Mouse (Mus musculus): ENCODE measurements at regions not wholly inside any gene's neighbourhood (a gene's known extent, or its start where the extent isn't known, plus 50 kb on each side); places are given as distances from the start of the nearest gene placed in this dataset.
A peak's percentile ranks its signal among the peaks of the same experiment; 100 is the strongest.
"Not testable (repeated sequence)": the region's sequence is repeated elsewhere in the genome, so short reads cannot be mapped to it uniquely, and the experiment has no call there.

GRCm38 (mm10) chr3:4885916-4886315 is 864.7 kb upstream of the Gm8797 start:
- H3K9me3 ChIP-seq (replicated peaks; ENCODE audit: control insufficient read depth, low read length): no peaks in the 10 kb centered on the region
- no peaks in the 10 kb centered on the region for H3K36me3 ChIP-seq (ENCODE audit: control insufficient read depth, insufficient read depth, low read length)
- H3K27ac ChIP-seq (ENCODE audit: low read depth, low read length): no peak overlapping the region
- no peak overlapping the region for H3K4me2 ChIP-seq (ENCODE audit: low read length)
- DNase-seq (ENCODE audit: low spot score) (no peak), ATAC-seq (no peak)
- H3K27me3 ChIP-seq (replicated peaks; ENCODE audit: control insufficient read depth, insufficient read depth, low read length): no peaks in the 10 kb centered on the region
- H3K9ac ChIP-seq (ENCODE audit: low read length): no peak overlapping the region
- H3K4me3 ChIP-seq (ENCODE audit: low read depth, low read length): no peak overlapping the region
- WGBS: 95% methylated on average over 3 of the region's 3 CpGs
- H3K4me1 ChIP-seq (ENCODE audit: control insufficient read depth, insufficient read depth, low read length): no peaks in the 10 kb centered on the region

GRCm38 (mm10) chr3:4893108-4893507 is 857.5 kb upstream of the Gm8797 start:
- Histone ChIP-seq H3K27me3 (replicated peaks; ENCODE audit: control insufficient read depth, insufficient read depth, low read length) (no peaks in the 10 kb centered on the region), H3K4me3 (ENCODE audit: low read depth, low read length) (no peak overlapping the region), H3K4me2 (ENCODE audit: low read length) (no peak overlapping the region), H3K9me3 (replicated peaks; ENCODE audit: control insufficient read depth, low read length) (no peaks in the 10 kb centered on the region), H3K4me1 (ENCODE audit: control insufficient read depth, insufficient read depth, low read length) (no peaks in the 10 kb centered on the region), H3K27ac (ENCODE audit: low read depth, low read length) (no peak overlapping the region), H3K36me3 (ENCODE audit: control insufficient read depth, insufficient read depth, low read length) (no peaks in the 10 kb centered on the region), H3K9ac (ENCODE audit: low read length) (no peak overlapping the region)
- WGBS: 54% methylated on average over 2 of the region's 2 CpGs
- no peak for ATAC-seq
- no peak for DNase-seq (ENCODE audit: low spot score)

DNA sequence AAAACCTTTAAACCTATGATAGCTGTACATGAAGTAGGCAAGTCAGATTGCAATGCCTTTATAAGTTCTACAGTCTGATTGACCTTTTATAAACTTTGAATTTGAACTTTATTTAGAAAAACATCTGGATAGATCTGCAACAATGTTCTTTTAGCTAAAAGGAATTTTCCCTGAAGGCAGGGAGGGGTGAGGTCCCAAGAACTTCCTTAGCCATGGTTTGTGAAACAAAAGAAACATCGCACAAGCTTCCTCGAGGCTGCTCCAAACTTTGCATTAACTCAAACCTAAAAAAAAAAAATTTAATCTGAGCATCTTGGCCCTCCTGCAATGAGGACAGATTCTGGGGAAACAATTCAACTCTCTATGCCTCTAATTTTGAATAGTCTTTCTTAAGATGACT is 854.8 kb upstream of the Gm8797 start:
- no peaks in the 10 kb centered on the region for H3K9me3 ChIP-seq (replicated peaks; ENCODE audit: control insufficient read depth, low read length)
- no peak overlapping the region for H3K4me3 ChIP-seq (ENCODE audit: low read depth, low read length)
- H3K4me1 ChIP-seq (ENCODE audit: control insufficient read depth, insufficient read depth, low read length): no peaks in the 10 kb centered on the region
- ATAC-seq (no peak), DNase-seq (ENCODE audit: low spot score) (no peak)
- no peak overlapping the region for H3K4me2 ChIP-seq (ENCODE audit: low read length)
- no peaks in the 10 kb centered on the region for H3K27me3 ChIP-seq (replicated peaks; ENCODE audit: control insufficient read depth, insufficient read depth, low read length)
- H3K27ac ChIP-seq (ENCODE audit: low read depth, low read length): no peak overlapping the region
- H3K9ac ChIP-seq (ENCODE audit: low read length): no peak overlapping the region
- 72% methylated on average over 2 of the region's 2 CpGs for WGBS
- no peaks in the 10 kb centered on the region for H3K36me3 ChIP-seq (ENCODE audit: control insufficient read depth, insufficient read depth, low read length)

GRCm38 (mm10) chr3:4907556-4907955 is 843.0 kb upstream of the Gm8797 start:
- DNase-seq (ENCODE audit: low spot score); H3K9me3 ChIP-seq (replicated peaks; ENCODE audit: control insufficient read depth, low read length); H3K27ac ChIP-seq (ENCODE audit: low read depth, low read length); H3K4me2 ChIP-seq (ENCODE audit: low read length); H3K4me1 ChIP-seq (ENCODE audit: control insufficient read depth, insufficient read depth, low read length); ATAC-seq; H3K36me3 ChIP-seq (ENCODE audit: control insufficient read depth, insufficient read depth, low read length); H3K9ac ChIP-seq (ENCODE audit: low read length); H3K27me3 ChIP-seq (replicated peaks; ENCODE audit: control insufficient read depth, insufficient read depth, low read length); H3K4me3 ChIP-seq (ENCODE audit: low read depth, low read length): not testable (repeated sequence)
- 92% methylated on average over 2 of the region's 2 CpGs for WGBS

DNA sequence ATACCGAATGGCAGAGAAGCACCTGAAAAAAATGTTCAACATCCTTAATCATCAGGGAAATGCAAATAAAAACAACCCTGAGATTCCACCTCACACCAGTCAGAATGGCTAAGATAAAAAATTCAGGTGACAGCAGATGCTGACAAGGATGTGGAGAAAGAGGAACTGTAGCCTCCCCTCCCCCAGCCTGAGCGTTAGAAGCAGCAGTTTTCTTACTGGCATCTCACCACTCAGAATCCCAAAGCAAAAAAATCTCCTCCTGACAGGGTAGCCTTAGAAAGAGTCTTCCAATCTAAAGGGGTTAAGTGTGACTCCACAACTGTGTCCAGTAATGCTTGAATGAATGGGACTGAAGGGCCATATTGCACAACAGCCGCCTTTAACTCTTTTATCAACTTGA is 819.9 kb upstream of the Gm8797 start:
- not testable (repeated sequence) for H3K4me3 ChIP-seq (ENCODE audit: low read depth, low read length); ATAC-seq; H3K9ac ChIP-seq (ENCODE audit: low read length); H3K27ac ChIP-seq (ENCODE audit: low read depth, low read length); H3K4me1 ChIP-seq (ENCODE audit: control insufficient read depth, insufficient read depth, low read length); H3K27me3 ChIP-seq (replicated peaks; ENCODE audit: control insufficient read depth, insufficient read depth, low read length); DNase-seq (ENCODE audit: low spot score); H3K36me3 ChIP-seq (ENCODE audit: control insufficient read depth, insufficient read depth, low read length); H3K4me2 ChIP-seq (ENCODE audit: low read length); H3K9me3 ChIP-seq (replicated peaks; ENCODE audit: control insufficient read depth, low read length)
- 92% methylated on average over 3 of the region's 3 CpGs for WGBS

DNA sequence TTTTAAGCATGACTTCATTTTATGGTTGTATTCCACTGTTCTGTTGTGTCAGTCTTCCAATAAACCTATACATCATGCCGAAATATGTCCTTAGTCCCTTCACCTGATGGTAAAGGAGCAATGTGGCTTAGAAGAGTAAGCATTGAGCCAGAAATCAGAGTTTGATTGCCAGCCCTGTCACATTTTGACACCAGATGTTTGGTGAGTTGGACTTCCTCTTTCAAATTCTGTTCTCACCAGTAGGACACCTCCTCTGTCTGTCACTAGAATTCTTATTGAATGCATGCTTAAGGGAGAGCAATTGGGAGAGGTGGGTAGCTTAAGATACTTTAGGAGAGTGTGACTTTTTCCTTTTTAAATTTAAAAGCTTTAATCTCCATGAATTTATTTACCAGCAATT is 779.1 kb upstream of the Gm8797 start:
- WGBS: 94% methylated on average over 1 of the region's 1 CpGs
- Histone ChIP-seq H3K4me2 (ENCODE audit: low read length) (no peak overlapping the region), H3K36me3 (ENCODE audit: control insufficient read depth, insufficient read depth, low read length) (no peaks in the 10 kb centered on the region), H3K4me1 (ENCODE audit: control insufficient read depth, insufficient read depth, low read length) (no peaks in the 10 kb centered on the region; the same call in 1 of the 2 replicates), H3K27ac (ENCODE audit: low read depth, low read length) (no peak overlapping the region), H3K9ac (ENCODE audit: low read length) (no peak overlapping the region), H3K27me3 (replicated peaks; ENCODE audit: control insufficient read depth, insufficient read depth, low read length) (no peaks in the 10 kb centered on the region), H3K9me3 (replicated peaks; ENCODE audit: control insufficient read depth, low read length) (no peaks in the 10 kb centered on the region), H3K4me3 (ENCODE audit: low read depth, low read length) (no peak overlapping the region)
- DNase-seq (ENCODE audit: low spot score): no peak
- no peak for ATAC-seq

- Histone ChIP-seq H3K4me2 (ENCODE audit: low read length) (no peak overlapping the region), H3K27ac (ENCODE audit: low read depth, low read length) (no peak overlapping the region), H3K36me3 (ENCODE audit: control insufficient read depth, insufficient read depth, low read length) (no peaks in the 10 kb centered on the region), H3K4me1 (ENCODE audit: control insufficient read depth, insufficient read depth, low read length) (no peaks in the 10 kb centered on the region; the same call in 1 of the 2 replicates), H3K9me3 (replicated peaks; ENCODE audit: control insufficient read depth, low read length) (no peaks in the 10 kb centered on the region), H3K27me3 (replicated peaks; ENCODE audit: control insufficient read depth, insufficient read depth, low read length) (no peaks in the 10 kb centered on the region), H3K9ac (ENCODE audit: low read length) (no peak overlapping the region), H3K4me3 (ENCODE audit: low read depth, low read length) (no peak overlapping the region)
- 0 out of 2 replicates have a peak, but pooled peaks have one; percentile 43 for ATAC-seq
- 83% methylated on average over 3 of the region's 3 CpGs for WGBS
- peak; percentile 28 for DNase-seq (ENCODE audit: low spot score)
Observed at GRCm38 (mm10) chr3:4973278-4973677, 777.3 kb upstream of the Gm8797 start.

- Histone ChIP-seq H3K27ac (ENCODE audit: low read depth, low read length) (no peak overlapping the region), H3K36me3 (ENCODE audit: control insufficient read depth, insufficient read depth, low read length) (no peaks in the 10 kb centered on the region), H3K4me3 (ENCODE audit: low read depth, low read length) (no peak overlapping the region), H3K4me1 (ENCODE audit: control insufficient read depth, insufficient read depth, low read length) (no peaks in the 10 kb centered on the region; the same call in 1 of the 2 replicates), H3K4me2 (ENCODE audit: low read length) (no peak overlapping the region), H3K9me3 (replicated peaks; ENCODE audit: control insufficient read depth, low read length) (no peaks in the 10 kb centered on the region), H3K27me3 (replicated peaks; ENCODE audit: control insufficient read depth, insufficient read depth, low read length) (no peaks in the 10 kb centered on the region), H3K9ac (ENCODE audit: low read length) (no peak overlapping the region)
- no peak for ATAC-seq
- WGBS: 63% methylated on average over 2 of the region's 2 CpGs
- no peak for DNase-seq (ENCODE audit: low spot score)
Observed at GRCm38 (mm10) chr3:4973764-4974163, 776.8 kb upstream of the Gm8797 start.

DNA sequence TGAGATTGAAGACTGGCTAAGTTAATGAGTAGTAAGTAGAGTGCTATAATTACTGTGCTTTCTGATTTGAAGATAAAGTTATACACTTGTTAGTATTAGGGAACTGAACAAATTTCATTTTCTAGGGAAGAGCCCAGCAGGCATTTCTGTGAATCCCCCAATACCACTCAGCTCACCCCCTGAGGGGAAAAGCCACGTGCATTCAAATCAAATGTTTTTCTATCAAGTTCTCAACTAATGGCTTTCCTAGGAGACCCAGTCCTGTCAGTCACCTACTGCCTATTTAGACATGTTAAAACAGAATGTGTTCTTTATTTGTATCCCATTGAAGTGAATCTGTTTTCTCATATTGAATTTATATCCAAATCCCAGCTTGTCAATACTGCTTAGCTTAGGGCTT is 775.9 kb upstream of the Gm8797 start:
- Histone ChIP-seq H3K36me3 (ENCODE audit: control insufficient read depth, insufficient read depth, low read length) (no peaks in the 10 kb centered on the region), H3K4me3 (ENCODE audit: low read depth, low read length) (no peak overlapping the region), H3K27me3 (replicated peaks; ENCODE audit: control insufficient read depth, insufficient read depth, low read length) (no peaks in the 10 kb centered on the region), H3K27ac (ENCODE audit: low read depth, low read length) (no peak overlapping the region), H3K9me3 (replicated peaks; ENCODE audit: control insufficient read depth, low read length) (no peaks in the 10 kb centered on the region), H3K4me1 (ENCODE audit: control insufficient read depth, insufficient read depth, low read length) (no peaks in the 10 kb centered on the region; the same call in 1 of the 2 replicates), H3K4me2 (ENCODE audit: low read length) (no peak overlapping the region), H3K9ac (ENCODE audit: low read length) (no peak overlapping the region)
- ATAC-seq (no peak), DNase-seq (ENCODE audit: low spot score) (peak; percentile 8)
- 6% methylated on average over 1 of the region's 1 CpGs for WGBS
